Mouse (Mus musculus) liver, embryonic 12.5 days (tissue): ENCODE measurements around the gene Ctse. TPM values are rescaled to one million over a fixed set of nuclear protein-coding genes. Genes with fewer than 3 reads are reported as not detected.
A peak's percentile ranks its signal among the peaks of the same experiment; 100 is the strongest.
"Not testable (repeated sequence)": the region's sequence is repeated elsewhere in the genome, so short reads cannot be mapped to it uniquely, and the experiment has no call there.

Source experiments
- ATAC-seq: fragments of 200-750 bp; cut with Nextera tagmentation; 2 replicates; pipeline ENCODE4 v1.8.0; 2017; ENCODE audit warnings: moderate number of reproducible peaks, mild to moderate bottlenecking, moderate library complexity
- H3K27ac ChIP-seq: fragments of 300-500 bp; sonication (generic); 2 replicates; pipeline ENCODE4 v1.5.1; 2016; ENCODE audit warnings: mild to moderate bottlenecking
- H3K27me3 ChIP-seq: fragments of 300-500 bp; sonication (generic); replicated peaks from 2 replicates; pipeline ENCODE4 v1.6.1; 2016; ENCODE audit warnings: mild to moderate bottlenecking, moderate library complexity
- H3K36me3 ChIP-seq: fragments of 300-500 bp; sonication (generic); 2 replicates; pipeline ENCODE4 v1.6.1; 2016; ENCODE audit warnings: mild to moderate bottlenecking, moderate library complexity
- H3K4me1 ChIP-seq: fragments of 300-500 bp; sonication (generic); 2 replicates; pipeline ENCODE4 v1.6.1; 2016
- H3K4me2 ChIP-seq: fragments of 300-500 bp; sonication (generic); 2 replicates; pipeline ENCODE4 v1.6.1; 2016; ENCODE audit warnings: mild to moderate bottlenecking, moderate library complexity
- H3K4me3 ChIP-seq: fragments of 300-500 bp; sonication (generic); 2 replicates; pipeline ENCODE4 v1.5.1; 2016; ENCODE audit warnings: mild to moderate bottlenecking, moderate library complexity
- H3K9ac ChIP-seq: fragments of 300-500 bp; sonication (generic); 2 replicates; pipeline ENCODE4 v1.6.1; 2016; ENCODE audit warnings: mild to moderate bottlenecking, moderate library complexity
- H3K9me3 ChIP-seq: fragments of 300-500 bp; sonication (generic); replicated peaks from 2 replicates; pipeline ENCODE4 v1.6.1; 2016; ENCODE audit warnings: mild to moderate bottlenecking, moderate library complexity
- WGBS: fragments of 180-500 bp; shearing (Covaris S2); methylation state at CpG from one replicate; pipeline ENCODE4 v1.1.7; 2016; ENCODE audit not compliant: insufficient replicate concordance; 5-methylcytosine and 5-hydroxymethylcytosine counted together
- polyA plus RNA-seq: library from polyadenylated mRNA; unstranded; fragments of >200 nt; fragmentation: Nextera tagmentation; extraction: Ambion mirVana; gene quantifications from 2 replicates; pipeline ENCODE4 v1.2.1, GENCODE M21; 2016

Gene Ctse
- polyA plus RNA-seq, 1 experiment from 2014 or later, result 12.6 TPM

DNA sequence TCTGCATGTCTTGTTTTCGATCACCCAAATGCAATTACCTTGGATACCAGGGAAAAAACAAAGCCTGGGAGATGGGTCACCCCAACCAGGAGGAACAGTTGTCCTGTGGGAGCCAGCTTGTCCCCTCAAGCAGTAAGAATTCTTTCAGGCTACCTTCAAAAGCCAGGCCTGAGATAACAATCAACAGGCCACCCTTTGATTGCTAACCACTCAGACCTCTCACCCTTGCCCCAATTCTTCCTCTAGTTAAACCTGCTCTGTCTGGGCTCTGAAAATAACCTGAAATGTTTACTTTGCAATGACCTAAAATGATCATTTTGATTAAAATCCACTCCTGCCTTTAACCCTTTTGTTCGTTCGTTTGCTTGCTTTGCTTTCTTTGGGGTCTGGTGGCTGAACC, 14.5 kb upstream of the Ctse start:
- Histone ChIP-seq H3K4me3 (no peak overlapping the region), H3K9ac (no peak overlapping the region), H3K4me2 (no peak overlapping the region), H3K4me1 (0 out of 2 replicates have a peak, but pooled peaks cover 5% of the 10 kb centered on the region), H3K27me3 (peaks cover 11% of the 10 kb centered on the region; the same call in 1 of the 2 replicates), H3K36me3 (no peaks in the 10 kb centered on the region), H3K9me3 (no peaks in the 10 kb centered on the region), H3K27ac (no peak overlapping the region)
- ATAC-seq, result no peak
- 71% methylated on average over 3 of the region's 3 CpGs for WGBS

DNA sequence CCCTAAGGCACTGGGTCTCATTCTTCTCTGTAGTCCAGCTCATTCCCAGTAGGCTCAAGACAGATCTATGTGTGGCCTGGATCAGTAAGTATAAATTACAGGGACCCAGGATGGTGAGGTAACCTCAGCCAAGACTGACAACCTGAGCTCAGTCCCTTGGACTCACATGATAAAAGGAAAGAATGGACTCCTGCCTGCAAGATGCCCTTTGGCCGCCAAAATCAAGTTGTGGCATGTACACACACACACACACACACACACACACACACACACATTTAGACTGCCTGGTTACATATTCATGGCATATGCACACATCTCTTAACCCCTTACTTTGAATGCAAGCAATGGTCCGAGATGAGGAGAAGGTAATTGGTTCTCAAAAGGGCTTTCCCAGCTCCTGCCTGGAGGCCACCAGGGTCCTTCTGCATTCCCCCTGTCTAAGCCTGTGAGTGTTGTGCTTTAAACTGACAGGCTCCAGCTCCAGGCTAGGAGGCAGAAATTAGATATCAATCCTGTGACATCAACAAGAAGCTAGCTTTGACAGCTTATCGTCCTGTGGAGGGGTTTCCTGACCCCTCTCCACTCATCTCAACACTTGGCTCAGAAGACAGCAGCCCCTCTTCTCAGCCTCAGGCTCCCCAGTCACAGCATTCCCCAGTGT, 13.8 kb upstream of the Ctse start:
- H3K4me3 ChIP-seq, result no peak overlapping the region
- WGBS, result 44% methylated on average over 3 of the region's 3 CpGs
- peaks cover 10% of the 10 kb centered on the region; the same call in 1 of the 2 replicates for H3K27me3 ChIP-seq
- H3K27ac ChIP-seq, result no peak overlapping the region
- H3K4me1 ChIP-seq, result 0 out of 2 replicates have a peak, but pooled peaks cover 5% of the 10 kb centered on the region
- ATAC-seq, result no peak
- H3K4me2 ChIP-seq, result no peak overlapping the region
- H3K9me3 ChIP-seq, result no peaks in the 10 kb centered on the region
- no peak overlapping the region for H3K9ac ChIP-seq
- H3K36me3 ChIP-seq, result no peaks in the 10 kb centered on the region

DNA sequence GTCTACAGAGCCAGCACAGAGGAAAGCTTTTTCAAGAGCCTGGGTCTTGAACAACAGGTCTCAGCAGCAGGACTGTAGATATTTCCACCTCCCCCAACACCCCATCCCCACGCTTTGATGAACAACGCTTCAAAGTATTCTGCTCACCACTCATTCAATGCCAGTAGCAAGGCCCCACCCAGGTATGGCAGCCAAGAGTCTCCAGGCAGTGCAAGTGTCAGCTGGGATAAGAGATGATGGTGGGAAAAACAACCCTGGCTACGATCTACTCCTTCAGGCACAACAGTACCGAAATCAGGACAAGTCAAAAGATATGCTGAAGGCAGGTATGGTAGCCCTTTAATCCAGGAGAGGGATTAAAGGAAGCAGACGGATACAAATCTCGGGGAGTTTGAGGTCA, 11.9 kb upstream of the Ctse start:
- H3K4me2 ChIP-seq, result no peak overlapping the region
- WGBS, result 77% methylated on average over 6 of the region's 6 CpGs
- H3K4me1 ChIP-seq, result 0 out of 2 replicates have a peak, but pooled peaks cover 5% of the 10 kb centered on the region
- H3K9ac ChIP-seq, result no peak overlapping the region
- no peak overlapping the region for H3K4me3 ChIP-seq
- no peaks in the 10 kb centered on the region for H3K9me3 ChIP-seq
- no peaks in the 10 kb centered on the region for H3K36me3 ChIP-seq
- no peaks in the 10 kb centered on the region for H3K27me3 ChIP-seq
- no peak for ATAC-seq
- no peak overlapping the region for H3K27ac ChIP-seq

DNA sequence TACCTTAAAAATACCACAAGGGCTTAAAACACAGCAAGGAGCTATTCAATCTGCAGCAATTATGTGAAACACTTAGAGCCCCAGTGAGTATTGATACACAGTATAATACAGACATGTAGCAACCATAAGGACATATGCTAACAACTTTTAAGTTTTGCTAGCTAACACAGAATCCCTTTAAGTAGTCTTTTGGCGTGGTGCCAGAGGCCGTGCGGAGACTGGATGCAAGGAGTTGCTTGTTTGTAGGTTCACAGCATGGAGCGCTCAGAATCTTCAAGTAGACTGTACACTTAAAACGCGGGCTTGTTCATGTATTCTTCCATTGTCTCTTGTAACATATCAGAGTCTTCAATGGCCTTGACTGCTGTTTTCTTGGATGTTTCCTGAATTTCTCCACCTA, 5.9 kb upstream of the Ctse start:
- not testable (repeated sequence) for H3K9ac ChIP-seq, H3K27me3 ChIP-seq, H3K4me1 ChIP-seq, H3K36me3 ChIP-seq, H3K27ac ChIP-seq, H3K4me3 ChIP-seq, H3K9me3 ChIP-seq, H3K4me2 ChIP-seq, ATAC-seq
- 86% methylated on average over 6 of the region's 6 CpGs for WGBS

DNA sequence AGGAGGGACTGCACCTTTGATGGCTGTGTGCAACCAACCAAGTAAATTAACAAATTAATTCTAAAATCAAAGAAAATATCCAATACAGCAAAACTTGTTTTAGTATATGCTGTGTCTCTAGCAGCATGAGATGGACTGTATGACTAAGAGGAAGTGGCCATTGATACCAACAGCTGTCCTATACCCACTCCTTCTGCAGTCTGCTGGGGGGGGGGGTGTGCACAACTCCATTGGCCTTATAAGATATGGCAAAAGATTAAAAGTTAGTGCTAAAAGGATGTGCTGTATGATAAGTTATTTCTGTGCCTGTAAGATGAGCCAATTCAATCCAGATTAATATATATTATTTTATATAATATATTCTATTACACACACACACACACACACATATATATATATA, 3.6 kb upstream of the Ctse start:
- H3K4me2 ChIP-seq, result no peak overlapping the region
- H3K27me3 ChIP-seq, result no peaks in the 10 kb centered on the region
- H3K36me3 ChIP-seq, result no peaks in the 10 kb centered on the region
- no peak for ATAC-seq
- peaks cover 16% of the 10 kb centered on the region for H3K4me1 ChIP-seq
- H3K27ac ChIP-seq, result no peak overlapping the region
- H3K4me3 ChIP-seq, result no peak overlapping the region
- H3K9ac ChIP-seq, result no peak overlapping the region
- H3K9me3 ChIP-seq, result no peaks in the 10 kb centered on the region

DNA sequence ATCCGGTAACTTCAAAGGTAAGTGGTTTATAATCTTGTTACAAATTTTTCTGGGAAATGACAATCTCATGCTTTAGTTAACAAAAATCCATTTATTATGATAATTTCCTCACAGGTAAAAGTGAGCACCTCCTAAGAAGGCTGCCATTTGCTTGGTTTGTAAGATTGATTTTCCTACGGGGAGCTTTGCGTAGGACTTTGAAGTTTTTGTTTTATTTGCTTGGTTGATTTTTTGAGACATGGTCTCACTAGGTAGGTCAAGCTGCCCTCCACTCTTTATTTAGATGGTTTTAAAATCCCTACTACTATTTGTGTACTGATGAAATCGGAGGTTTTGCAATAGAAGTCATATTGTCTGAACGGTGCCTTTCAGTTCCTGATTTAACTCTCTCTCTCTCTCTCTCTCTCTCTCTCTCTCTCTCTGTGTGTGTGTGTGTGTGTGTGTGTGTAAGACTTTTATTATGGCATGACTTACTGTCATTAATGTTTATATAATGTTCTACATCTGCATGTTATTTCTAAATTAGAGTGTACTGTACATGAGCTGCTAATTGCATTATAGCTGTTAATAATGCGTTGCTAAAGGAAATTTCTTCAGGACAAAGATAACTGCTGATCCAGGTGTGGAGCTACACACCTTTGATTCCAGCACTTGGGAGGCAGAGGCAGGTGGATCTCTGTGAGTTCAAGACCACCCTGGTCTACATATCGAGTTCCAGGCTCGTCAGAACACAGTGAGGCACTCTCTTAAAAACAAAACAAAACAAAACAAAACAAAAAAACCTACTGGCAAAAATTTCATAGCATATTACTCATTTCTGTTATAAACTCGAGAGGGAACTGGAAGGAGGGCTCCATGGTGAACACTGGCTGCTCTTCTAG, 675 bp downstream of the Ctse start:
- H3K9ac ChIP-seq, result peak overlapping the region; percentile 67
- no peaks in the 10 kb centered on the region for H3K27me3 ChIP-seq
- H3K36me3 ChIP-seq, result peaks cover 9% of the 10 kb centered on the region
- WGBS, result 42% methylated on average over 9 of the region's 9 CpGs
- H3K4me3 ChIP-seq, result peak overlapping the region; percentile 66
- H3K4me1 ChIP-seq, result peaks cover 23% of the 10 kb centered on the region
- H3K27ac ChIP-seq, result peak overlapping the region; percentile 90
- peak; percentile 46 for ATAC-seq
- H3K9me3 ChIP-seq, result 0 out of 2 replicates have a peak, but pooled peaks cover 3% of the 10 kb centered on the region
- H3K4me2 ChIP-seq, result peak overlapping the region; percentile 60

DNA sequence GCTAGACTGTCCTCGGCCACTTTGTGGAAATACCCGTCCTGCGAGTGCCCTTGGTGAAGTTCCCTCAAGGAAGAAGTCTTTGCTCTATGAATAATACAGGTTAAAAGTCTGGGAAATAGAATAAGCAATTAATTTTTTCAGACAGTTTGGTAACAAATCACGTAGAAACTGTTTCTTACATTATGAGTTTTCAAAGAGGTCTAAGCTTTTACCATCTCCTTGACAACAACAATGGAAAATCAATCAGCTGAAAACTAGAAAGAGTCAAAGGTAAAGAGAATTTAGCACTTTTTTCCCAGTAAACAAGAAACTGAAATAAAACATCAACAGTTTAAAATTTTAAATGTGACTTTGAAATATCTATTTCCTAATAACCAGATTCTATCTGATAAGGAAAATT, 2.0 kb downstream of the Ctse start:
- no peak for ATAC-seq
- Histone ChIP-seq H3K4me1 (peaks cover 23% of the 10 kb centered on the region), H3K4me2 (peak overlapping the region; percentile 51), H3K36me3 (peaks cover 12% of the 10 kb centered on the region), H3K9me3 (0 out of 2 replicates have a peak, but pooled peaks cover 3% of the 10 kb centered on the region), H3K4me3 (peak overlapping the region; percentile 32), H3K9ac (no peak overlapping the region), H3K27ac (no peak overlapping the region), H3K27me3 (no peaks in the 10 kb centered on the region)
- WGBS, result 77% methylated on average over 4 of the region's 4 CpGs

DNA sequence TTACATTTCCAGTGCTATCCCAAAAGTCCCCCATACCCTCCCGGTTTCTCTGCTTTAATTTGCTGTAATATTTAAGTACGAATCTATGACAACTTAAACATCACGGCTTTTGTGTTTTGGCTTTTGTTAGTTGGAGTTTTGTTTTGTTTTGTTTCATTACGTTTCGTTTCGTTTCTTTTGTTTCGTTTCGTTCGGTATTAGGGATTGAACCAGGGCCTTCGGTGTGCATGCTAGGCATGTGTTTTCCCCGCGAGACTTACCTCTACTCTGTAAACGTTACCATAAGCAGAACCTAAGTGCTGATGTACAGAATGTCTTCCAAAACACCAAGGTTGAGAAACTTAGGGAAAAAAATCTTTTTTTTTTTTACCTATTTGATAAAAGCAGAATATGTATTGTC, 3.5 kb downstream of the Ctse start:
- no peak for ATAC-seq
- 0 out of 2 replicates have a peak, but pooled peaks cover 3% of the 10 kb centered on the region for H3K9me3 ChIP-seq
- no peak overlapping the region for H3K4me3 ChIP-seq
- peaks cover 17% of the 10 kb centered on the region for H3K36me3 ChIP-seq
- no peak overlapping the region for H3K27ac ChIP-seq
- WGBS, result 91% methylated on average over 13 of the region's 13 CpGs
- H3K9ac ChIP-seq, result no peak overlapping the region
- H3K4me1 ChIP-seq, result peaks cover 23% of the 10 kb centered on the region
- H3K27me3 ChIP-seq, result no peaks in the 10 kb centered on the region
- H3K4me2 ChIP-seq, result no peak overlapping the region

DNA sequence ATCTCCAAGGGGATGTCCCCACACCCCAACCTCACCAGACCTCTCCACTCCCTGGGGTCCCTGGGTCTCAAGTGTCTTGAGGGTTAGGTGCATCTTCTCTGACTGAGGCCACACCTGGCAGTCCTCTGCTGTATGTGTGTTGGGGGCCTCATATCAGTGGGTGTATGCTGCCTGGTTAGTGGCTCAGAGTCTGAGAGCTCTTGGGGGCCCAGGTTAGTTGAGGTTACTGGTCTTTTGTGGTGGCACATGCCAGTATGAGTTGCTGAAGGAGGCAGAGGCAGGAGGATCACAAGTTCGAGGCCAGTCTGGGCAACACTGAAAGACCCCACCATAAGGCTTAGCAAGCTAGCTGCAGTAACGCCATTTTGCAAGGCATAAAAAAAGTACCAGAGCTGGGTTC, 4.1 kb downstream of the Ctse start:
- Histone ChIP-seq H3K9me3 (0 out of 2 replicates have a peak, but pooled peaks cover 3% of the 10 kb centered on the region), H3K27ac (no peak overlapping the region), H3K4me3 (no peak overlapping the region), H3K27me3 (no peaks in the 10 kb centered on the region), H3K4me1 (peaks cover 20% of the 10 kb centered on the region), H3K4me2 (no peak overlapping the region), H3K36me3 (peaks cover 17% of the 10 kb centered on the region), H3K9ac (no peak overlapping the region)
- ATAC-seq, result no peak
- WGBS, result 90% methylated on average over 2 of the region's 2 CpGs

DNA sequence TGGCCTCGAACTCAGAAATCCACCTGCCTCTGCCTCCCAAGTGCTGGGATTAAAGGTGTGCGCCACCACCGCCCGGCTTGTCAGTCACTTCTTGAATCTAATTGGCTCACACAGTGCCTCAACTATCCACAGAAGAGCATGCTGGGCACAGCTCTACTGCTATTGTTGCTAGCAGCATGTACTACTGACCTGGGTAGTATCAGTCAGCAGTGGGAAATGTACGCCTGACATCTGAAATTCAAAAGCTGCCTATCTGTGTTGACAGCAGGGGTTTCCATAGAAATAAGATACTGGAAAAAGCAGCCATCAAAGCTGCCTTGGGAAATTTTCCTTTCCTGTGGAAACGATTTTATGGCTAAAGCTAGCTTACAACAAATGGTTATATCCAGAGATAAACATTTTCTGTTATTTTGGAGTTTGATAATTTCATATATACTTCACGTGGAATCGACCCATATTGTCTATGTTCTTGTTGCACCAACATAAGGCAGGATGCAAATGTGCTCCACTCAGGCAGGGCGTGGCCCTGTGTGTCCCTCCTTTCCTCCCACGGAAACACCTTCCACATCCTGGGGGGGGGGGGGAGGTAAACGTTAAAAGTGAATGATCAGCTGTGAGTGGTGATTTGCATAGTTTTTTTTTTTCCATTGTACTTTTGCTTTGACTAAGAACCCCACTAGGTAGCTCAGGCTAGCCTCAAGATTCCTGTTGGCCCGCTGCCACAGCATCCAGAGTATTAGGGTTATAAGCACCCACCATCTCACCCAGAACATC, 14.8 kb downstream of the Ctse start:
- Histone ChIP-seq H3K27ac (no peak overlapping the region), H3K4me3 (no peak overlapping the region), H3K9ac (no peak overlapping the region), H3K36me3 (peaks cover 11% of the 10 kb centered on the region), H3K27me3 (no peaks in the 10 kb centered on the region), H3K4me1 (peaks cover 8% of the 10 kb centered on the region; the same call in 1 of the 2 replicates), H3K9me3 (no peaks in the 10 kb centered on the region), H3K4me2 (no peak overlapping the region)
- no peak for ATAC-seq
- 69% methylated on average over 12 of the region's 12 CpGs for WGBS

DNA sequence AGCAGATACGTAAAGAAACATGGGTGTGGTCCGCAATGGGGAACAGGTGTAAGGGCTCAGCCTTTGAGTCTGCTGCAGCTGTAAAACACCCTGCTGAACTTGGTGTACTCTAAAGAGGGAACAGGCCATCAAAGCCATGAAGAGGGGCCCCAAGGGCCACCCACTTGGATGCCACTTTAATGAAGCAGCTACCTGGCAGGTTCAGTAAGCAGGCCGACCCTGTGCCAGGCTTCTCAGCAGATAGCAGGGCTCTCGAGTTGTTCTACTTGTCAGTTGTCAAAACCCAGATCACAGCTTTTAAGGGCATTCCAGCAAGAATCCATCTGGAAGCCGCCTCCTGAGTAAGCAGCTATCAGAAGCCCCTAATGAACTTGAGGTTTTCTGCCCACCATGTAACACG, 17.5 kb downstream of the Ctse start:
- no peaks in the 10 kb centered on the region for H3K27me3 ChIP-seq
- no peak overlapping the region for H3K9ac ChIP-seq
- H3K9me3 ChIP-seq, result no peaks in the 10 kb centered on the region
- no peak overlapping the region for H3K27ac ChIP-seq
- no peak overlapping the region for H3K4me2 ChIP-seq
- peaks cover 9% of the 10 kb centered on the region; the same call in 1 of the 2 replicates for H3K4me1 ChIP-seq
- no peak overlapping the region for H3K4me3 ChIP-seq
- H3K36me3 ChIP-seq, result peaks cover 3% of the 10 kb centered on the region; the same call in 1 of the 2 replicates
- 75% methylated on average over 6 of the region's 6 CpGs for WGBS
- no peak for ATAC-seq
